Mouse (Mus musculus) midbrain, embryonic 16.5 days (tissue): ENCODE measurements around the gene Mgat5b. TPM values are rescaled to one million over a fixed set of nuclear protein-coding genes. Genes with fewer than 3 reads are reported as not detected.

ENCODE experiments used
- ATAC-seq: fragments of 200-750 bp; cut with Nextera tagmentation; 2 replicates; pipeline ENCODE4 v1.8.0; 2017; ENCODE audit warnings: moderate TSS enrichment
- H3K27ac ChIP-seq: fragments of 300-500 bp; sonication (generic); 2 replicates; pipeline ENCODE4 v1.5.1; 2014; ENCODE audit warnings: mild to moderate bottlenecking, low read length, mixed read lengths
- H3K27me3 ChIP-seq: fragments of 300-500 bp; sonication (generic); 2 replicates; pipeline ENCODE4 v1.6.1; 2014; ENCODE audit warnings: low read depth, low read length, mixed read lengths; ENCODE audit not compliant: control insufficient read depth, insufficient read depth
- H3K36me3 ChIP-seq: fragments of 300-500 bp; sonication (generic); 2 replicates; pipeline ENCODE4 v1.6.1; 2014; ENCODE audit warnings: mild to moderate bottlenecking, low read length, moderate library complexity, mixed read lengths; ENCODE audit not compliant: control insufficient read depth, insufficient read depth
- H3K4me1 ChIP-seq: fragments of 300-500 bp; sonication (generic); 2 replicates; pipeline ENCODE4 v1.6.1; 2014; ENCODE audit warnings: mild to moderate bottlenecking, low read length, mixed read lengths; ENCODE audit not compliant: control insufficient read depth, insufficient read depth
- H3K4me2 ChIP-seq: fragments of 300-500 bp; sonication (generic); 2 replicates; pipeline ENCODE4 v1.6.1; 2014; ENCODE audit warnings: mild to moderate bottlenecking, low read length, mixed read lengths
- H3K4me3 ChIP-seq: fragments of 300-500 bp; sonication (generic); 2 replicates; pipeline ENCODE4 v1.5.1; 2014; ENCODE audit warnings: low read depth, mild to moderate bottlenecking, low read length, moderate library complexity, mixed read lengths
- H3K9ac ChIP-seq: fragments of 300-500 bp; sonication (generic); 2 replicates; pipeline ENCODE4 v1.6.1; 2014; ENCODE audit warnings: low read depth, low read length, mixed read lengths
- H3K9me3 ChIP-seq: fragments of 300-500 bp; sonication (generic); replicated peaks from 2 replicates; pipeline ENCODE4 v1.6.1; 2014; ENCODE audit warnings: mild to moderate bottlenecking, low read length, mixed read lengths; ENCODE audit not compliant: control insufficient read depth, poor library complexity, severe bottlenecking
- WGBS: fragments of 180-500 bp; shearing (Covaris S2); extraction: QIAGEN DNeasy Blood & Tissue Kit; methylation state at CpG from one replicate; pipeline ENCODE4 v1.1.7; 2014; 5-methylcytosine and 5-hydroxymethylcytosine counted together
- polyA plus RNA-seq: library from polyadenylated mRNA; unstranded; fragments of >200 nt; fragmentation: Nextera tagmentation; extraction: Ambion mirVana; gene quantifications from 2 replicates; pipeline ENCODE4 v1.2.1, GENCODE M21; 2015

Gene Mgat5b
- polyA plus RNA-seq, 1 experiment from 2014 or later: 26.1 TPM

DNA sequence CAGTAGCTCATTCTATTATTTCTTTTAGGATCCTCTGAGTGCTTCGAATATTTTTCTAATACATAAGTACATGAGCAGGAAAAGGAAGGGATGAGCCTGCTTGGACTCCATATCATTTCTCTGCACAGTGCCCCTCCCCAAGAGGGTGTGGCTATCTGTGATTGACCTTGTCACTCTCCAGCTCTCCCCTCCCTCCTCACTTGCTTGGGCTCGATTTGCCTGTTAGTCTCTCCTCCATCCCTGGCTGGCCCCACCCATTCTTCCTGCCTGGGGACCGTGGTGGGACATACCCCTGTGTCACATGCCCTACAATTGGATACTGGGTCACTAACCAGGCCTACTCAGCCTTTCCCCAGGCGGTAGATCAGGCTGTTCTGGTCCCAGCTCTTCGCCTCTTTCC is 39.9 kb downstream of the Mgat5b start:
- H3K4me3 ChIP-seq: no peak overlapping the region
- no peak overlapping the region for H3K27ac ChIP-seq
- H3K9ac ChIP-seq: no peak overlapping the region
- no peak for ATAC-seq
- peaks cover 4% of the 10 kb centered on the region for H3K36me3 ChIP-seq
- no peaks in the 10 kb centered on the region for H3K27me3 ChIP-seq
- no peaks in the 10 kb centered on the region for H3K9me3 ChIP-seq
- peaks cover 14% of the 10 kb centered on the region for H3K4me1 ChIP-seq
- no peak overlapping the region for H3K4me2 ChIP-seq
- WGBS: 63% methylated on average over 5 of the region's 5 CpGs

GRCm38 (mm10) chr11:116965061-116965460 is 46.4 kb downstream of the Mgat5b start:
- no peak for ATAC-seq
- Histone ChIP-seq H3K4me3 (no peak overlapping the region), H3K27ac (no peak overlapping the region), H3K27me3 (no peaks in the 10 kb centered on the region), H3K4me2 (no peak overlapping the region), H3K9ac (no peak overlapping the region), H3K4me1 (no peaks in the 10 kb centered on the region), H3K9me3 (no peaks in the 10 kb centered on the region), H3K36me3 (peaks cover 8% of the 10 kb centered on the region)
- 78% methylated on average over 7 of the region's 7 CpGs for WGBS

- Histone ChIP-seq H3K27me3 (no peaks in the 10 kb centered on the region), H3K4me3 (no peak overlapping the region), H3K9ac (no peak overlapping the region), H3K4me1 (no peaks in the 10 kb centered on the region), H3K36me3 (peaks cover 8% of the 10 kb centered on the region), H3K27ac (no peak overlapping the region), H3K4me2 (no peak overlapping the region), H3K9me3 (no peaks in the 10 kb centered on the region)
- WGBS: 76% methylated on average over 2 of the region's 2 CpGs
- ATAC-seq: no peak
Observed at GRCm38 (mm10) chr11:116965961-116966360, 47.3 kb downstream of the Mgat5b start.

GRCm38 (mm10) chr11:116968586-116968985 is 49.9 kb downstream of the Mgat5b start:
- no peaks in the 10 kb centered on the region for H3K9me3 ChIP-seq
- no peak overlapping the region for H3K9ac ChIP-seq
- H3K4me1 ChIP-seq: peaks cover 2% of the 10 kb centered on the region; the same call in 1 of the 2 replicates
- no peak overlapping the region for H3K4me3 ChIP-seq
- ATAC-seq: no peak
- WGBS: 93% methylated on average over 9 of the region's 9 CpGs
- H3K4me2 ChIP-seq: no peak overlapping the region
- no peak overlapping the region for H3K27ac ChIP-seq
- H3K36me3 ChIP-seq: peaks cover 11% of the 10 kb centered on the region; the same call in 1 of the 2 replicates
- H3K27me3 ChIP-seq: no peaks in the 10 kb centered on the region

GRCm38 (mm10) chr11:116969498-116969897 is 50.8 kb downstream of the Mgat5b start:
- Histone ChIP-seq H3K4me2 (no peak overlapping the region), H3K27me3 (no peaks in the 10 kb centered on the region), H3K27ac (no peak overlapping the region), H3K4me1 (peaks cover 2% of the 10 kb centered on the region; the same call in 1 of the 2 replicates), H3K9me3 (no peaks in the 10 kb centered on the region), H3K4me3 (no peak overlapping the region), H3K36me3 (peaks cover 13% of the 10 kb centered on the region; the same call in 1 of the 2 replicates), H3K9ac (no peak overlapping the region)
- WGBS: 58% methylated on average over 11 of the region's 11 CpGs
- no peak for ATAC-seq

GRCm38 (mm10) chr11:116970847-116971246 is 52.2 kb downstream of the Mgat5b start:
- Histone ChIP-seq H3K27ac (no peak overlapping the region), H3K36me3 (peaks cover 20% of the 10 kb centered on the region; the same call in 1 of the 2 replicates), H3K27me3 (no peaks in the 10 kb centered on the region), H3K9ac (no peak overlapping the region), H3K4me3 (no peak overlapping the region), H3K9me3 (no peaks in the 10 kb centered on the region), H3K4me2 (no peak overlapping the region), H3K4me1 (peaks cover 2% of the 10 kb centered on the region; the same call in 1 of the 2 replicates)
- WGBS: 69% methylated on average over 4 of the region's 4 CpGs
- no peak for ATAC-seq

- H3K9me3 ChIP-seq: no peaks in the 10 kb centered on the region
- ATAC-seq: no peak
- peaks cover 2% of the 10 kb centered on the region; the same call in 1 of the 2 replicates for H3K4me1 ChIP-seq
- H3K4me2 ChIP-seq: no peak overlapping the region
- no peaks in the 10 kb centered on the region for H3K27me3 ChIP-seq
- no peak overlapping the region for H3K4me3 ChIP-seq
- 45% methylated on average over 4 of the region's 4 CpGs for WGBS
- no peak overlapping the region for H3K27ac ChIP-seq
- H3K36me3 ChIP-seq: peaks cover 30% of the 10 kb centered on the region
- H3K9ac ChIP-seq: no peak overlapping the region
Observed at GRCm38 (mm10) chr11:116972828-116973227, 54.2 kb downstream of the Mgat5b start.

DNA sequence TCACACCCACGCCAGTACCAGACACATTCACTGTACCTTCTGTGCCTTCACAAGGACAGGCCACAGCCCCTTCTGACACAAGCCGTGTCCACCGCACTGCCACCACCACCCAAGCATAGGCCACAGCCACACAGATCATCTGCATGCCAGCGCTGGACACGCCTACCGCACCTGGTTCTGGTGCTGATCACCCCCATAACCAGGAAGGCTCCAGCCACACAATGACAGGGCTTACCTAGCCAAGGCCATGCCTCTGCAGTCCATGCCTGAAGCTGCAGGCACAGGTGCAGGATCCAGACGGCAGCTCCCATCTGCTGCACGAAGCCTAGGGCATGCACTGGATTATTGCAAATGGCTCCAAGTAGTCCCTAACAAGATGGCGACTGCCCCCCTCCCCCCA is 54.8 kb downstream of the Mgat5b start:
- Histone ChIP-seq H3K27me3 (no peaks in the 10 kb centered on the region), H3K4me2 (no peak overlapping the region), H3K9me3 (no peaks in the 10 kb centered on the region), H3K27ac (no peak overlapping the region), H3K4me3 (no peak overlapping the region), H3K9ac (no peak overlapping the region), H3K4me1 (peaks cover 2% of the 10 kb centered on the region; the same call in 1 of the 2 replicates), H3K36me3 (peaks cover 36% of the 10 kb centered on the region)
- no peak for ATAC-seq
- WGBS: 93% methylated on average over 9 of the region's 9 CpGs

GRCm38 (mm10) chr11:116974341-116974740 is 55.7 kb downstream of the Mgat5b start:
- ATAC-seq: no peak
- H3K36me3 ChIP-seq: peaks cover 40% of the 10 kb centered on the region
- H3K4me1 ChIP-seq: peaks cover 2% of the 10 kb centered on the region; the same call in 1 of the 2 replicates
- H3K27me3 ChIP-seq: no peaks in the 10 kb centered on the region
- H3K4me3 ChIP-seq: no peak overlapping the region
- no peak overlapping the region for H3K4me2 ChIP-seq
- 95% methylated on average over 7 of the region's 7 CpGs for WGBS
- H3K27ac ChIP-seq: no peak overlapping the region
- H3K9me3 ChIP-seq: no peaks in the 10 kb centered on the region
- no peak overlapping the region for H3K9ac ChIP-seq
